ENCODE assay signal across 9 mouse cellular contexts in genomic region chr7:84315353-84316003, GRCm38 (mm10).
DNase-seq lines count a peak whose midpoint lies in the region; ATAC-seq and TF ChIP-seq lines count a peak whose summit lies in the region.
"Had no signal": no experiment of that assay in that cellular context is flagged by ENCODE, and none has a peak within 500 bp of the region (broad histone marks: within the 10 kb centered on the region; RNA-seq: fewer than 3 reads in every experiment).

No protein-coding gene starts in this region.

- no peak for ATAC-seq in hindbrain, embryonic 13.5 days (ENCODE audit: low FRiP score)
- no peak for ATAC-seq in Patski
- peak; percentile 83 for ATAC-seq in lung, embryonic 14.5 days (ENCODE audit: insufficient read depth)
- no peak for ATAC-seq in midbrain, embryonic 16.5 days

- POLR2A ChIA-PET in Patski (lab: Charles Lee), result interaction anchor here (0.6 kb wide), 1 partner anchor 225 kb away, joined by 3 read pairs; no protein-coding TSS in a partner anchor

- in situ Hi-C loops in Patski (cut with MboI; ENCODE audit: low pct_unique_long_range_greater_than_20kb), result no loop called here

- H3K36me3 ChIP-seq in hindbrain, embryonic 10.5 days, result peaks cover 42% of the 10 kb centered on the region
- H3K36me3 ChIP-seq in hindbrain, embryonic 13.5 days, result peaks cover 20% of the 10 kb centered on the region
- H3K36me3 ChIP-seq in lung, embryonic 14.5 days (ENCODE audit: insufficient read depth), result peaks cover 2% of the 10 kb centered on the region; the same call in 1 of the 2 replicates
- H3K36me3 ChIP-seq in midbrain, embryonic 16.5 days (ENCODE audit: control insufficient read depth, insufficient read depth, low read length), result peaks cover 7% of the 10 kb centered on the region; the same call in 1 of the 2 replicates
- H3K36me3 ChIP-seq: hindbrain, embryonic 15.5 days had no signal

- H3K4me1 ChIP-seq in hindbrain, embryonic 10.5 days (replicated peaks), result no peaks in the 10 kb centered on the region
- H3K4me1 ChIP-seq in hindbrain, embryonic 13.5 days (replicated peaks), result no peaks in the 10 kb centered on the region
- H3K4me1 ChIP-seq in lung, embryonic 14.5 days (ENCODE audit: insufficient read depth), result no peaks in the 10 kb centered on the region; the same call in 1 of the 2 replicates
- no peaks in the 10 kb centered on the region for H3K4me1 ChIP-seq in midbrain, embryonic 16.5 days (ENCODE audit: control insufficient read depth, insufficient read depth, low read length)
- H3K4me1 ChIP-seq: hindbrain, embryonic 15.5 days had no signal

- TF ChIP-seq CTCF in Patski (IDR thresholded peaks at IDR 0.05), result peak; percentile 36
- TF ChIP-seq CTCF in lung, embryonic 14.5 days (IDR thresholded peaks at IDR 0.05; ENCODE audit: low read depth), result peak; percentile 59

- DNase-seq in hindbrain, embryonic 10.5 days (ENCODE audit: low spot score), result peak; percentile 30
- DNase-seq in 416B (ENCODE audit: low read depth), result peak; percentile 6
- DNase-seq in Patski (ENCODE audit: low read depth, low spot score), result no peak
- DNase-seq in lung, embryonic 14.5 days, result peak; percentile 75
- no peak for DNase-seq in layer of hippocampus, adult 8-10 months (ENCODE audit: low spot score in 2 of 2)
- no peak for DNase-seq in cerebellum, postnatal 4 days (ENCODE audit: low spot score in 2 of 2)

- H3K9me3 ChIP-seq in hindbrain, embryonic 10.5 days, result no peaks in the 10 kb centered on the region
- no peaks in the 10 kb centered on the region for H3K9me3 ChIP-seq in hindbrain, embryonic 13.5 days
- no peaks in the 10 kb centered on the region for H3K9me3 ChIP-seq in lung, embryonic 14.5 days (ENCODE audit: low read depth, low read length)
- no peaks in the 10 kb centered on the region for H3K9me3 ChIP-seq in midbrain, embryonic 16.5 days (replicated peaks; ENCODE audit: control insufficient read depth, low read length, poor library complexity, severe bottlenecking)
- H3K9me3 ChIP-seq: hindbrain, embryonic 15.5 days had no signal

- no peak overlapping the region for H3K9ac ChIP-seq in hindbrain, embryonic 13.5 days
- H3K9ac ChIP-seq in lung, embryonic 14.5 days, result no peak overlapping the region
- no peak overlapping the region for H3K9ac ChIP-seq in midbrain, embryonic 16.5 days (ENCODE audit: low read depth, low read length)
- H3K9ac ChIP-seq: hindbrain, embryonic 15.5 days had no signal

- H3K4me2 ChIP-seq in hindbrain, embryonic 13.5 days, result no peak overlapping the region
- H3K4me2 ChIP-seq in lung, embryonic 14.5 days, result no peak overlapping the region
- no peak overlapping the region for H3K4me2 ChIP-seq in midbrain, embryonic 16.5 days (ENCODE audit: low read length)
- H3K4me2 ChIP-seq: hindbrain, embryonic 15.5 days had no signal

- H3K27ac ChIP-seq in hindbrain, embryonic 10.5 days, result no peak overlapping the region
- H3K27ac ChIP-seq in hindbrain, embryonic 13.5 days, result no peak overlapping the region
- no peak overlapping the region for H3K27ac ChIP-seq in lung, embryonic 14.5 days (ENCODE audit: low read depth)
- H3K27ac ChIP-seq in midbrain, embryonic 16.5 days (ENCODE audit: low read length), result no peak overlapping the region
- H3K27ac ChIP-seq: hindbrain, embryonic 15.5 days had no signal

- WGBS in hindbrain, embryonic 10.5 days, result 67% methylated on average over 7 of the region's 7 CpGs
- WGBS in hindbrain, embryonic 13.5 days, result 81% methylated on average over 7 of the region's 7 CpGs
- WGBS in lung, embryonic 14.5 days, result 28% methylated on average over 7 of the region's 7 CpGs
- 73% methylated on average over 7 of the region's 7 CpGs for WGBS in midbrain, embryonic 16.5 days

- H3K4me3 ChIP-seq in hindbrain, embryonic 10.5 days, result no peak overlapping the region
- H3K4me3 ChIP-seq in hindbrain, embryonic 13.5 days, result no peak overlapping the region
- no peak overlapping the region for H3K4me3 ChIP-seq in lung, embryonic 14.5 days (ENCODE audit: low read depth, low read length)
- H3K4me3 ChIP-seq in midbrain, embryonic 16.5 days (ENCODE audit: low read depth, low read length), result no peak overlapping the region
- H3K4me3 ChIP-seq: hindbrain, embryonic 15.5 days had no signal

- CTCF ChIA-PET in Patski (lab: Charles Lee), result interaction anchor here (1.1 to 1.9 kb wide), 3 partner anchors 10 to 226 kb away, joined by 3 to 7 read pairs (median 3); no protein-coding TSS in a partner anchor

- H3K27me3 ChIP-seq in hindbrain, embryonic 10.5 days (ENCODE audit: insufficient read depth, poor library complexity, severe bottlenecking), result no peaks in the 10 kb centered on the region
- no peaks in the 10 kb centered on the region for H3K27me3 ChIP-seq in hindbrain, embryonic 13.5 days
- no peaks in the 10 kb centered on the region for H3K27me3 ChIP-seq in Patski
- H3K27me3 ChIP-seq in lung, embryonic 14.5 days (ENCODE audit: insufficient read depth, low read length), result no peaks in the 10 kb centered on the region
- H3K27me3 ChIP-seq in midbrain, embryonic 16.5 days (ENCODE audit: control insufficient read depth, insufficient read depth, low read depth, low read length), result no peaks in the 10 kb centered on the region
- H3K27me3 ChIP-seq: hindbrain, embryonic 15.5 days had no signal

Comparison
In these comparisons a context has a peak if more than half of its experiments do, and no peak if none do; other contexts are left out.
1. DNase-seq: peak in hindbrain, embryonic 10.5 days (single experiment), 416B (single experiment) and lung, embryonic 14.5 days (single experiment); none in Patski (single experiment), layer of hippocampus, adult 8-10 months (0 of 2) and cerebellum, postnatal 4 days (0 of 2).